Mouse (Mus musculus): Measurements from ENCODE around the gene Psg18. TPM values are rescaled to one million over a fixed set of nuclear protein-coding genes. Genes with fewer than 3 reads are reported as not detected.

Gene Psg18
- polyA plus RNA-seq (2021; fragmentation: Nextera tagmentation), result not detected in 2 replicates
- long read RNA-seq, experiment 1, result 0 reads
- long read RNA-seq, experiment 2, result 0 reads

GRCm38 (mm10) chr7:18354909-18355308, at the start of gene Psg18:
TSS of gene Psg18 (minus strand) at chr7:18355009.

Other genes starting within 250 kb of the Psg18 start
- gene Igfl3, start 178.5 kb downstream of the Psg18 start, polyA plus RNA-seq (2021; fragmentation: Nextera tagmentation), result not detected in 2 replicates
- gene Mill1, start 109.7 kb downstream of the Psg18 start, polyA plus RNA-seq (2021; fragmentation: Nextera tagmentation), result not detected in 2 replicates
- not detected in 2 replicates for gene Psg28, start 77.0 kb upstream of the Psg18 start, polyA plus RNA-seq (2021; fragmentation: Nextera tagmentation)
- not detected in 2 replicates for gene Psg26, start 129.2 kb upstream of the Psg18 start, polyA plus RNA-seq (2021; fragmentation: Nextera tagmentation)
- gene Psg25, start 177.3 kb upstream of the Psg18 start, polyA plus RNA-seq (2021; fragmentation: Nextera tagmentation), result not detected in 2 replicates
- not detected in 2 replicates for gene Psg27, start 212.3 kb upstream of the Psg18 start, polyA plus RNA-seq (2021; fragmentation: Nextera tagmentation)